Mouse (Mus musculus) gastrocnemius, postnatal 10 days (tissue): Measurements from ENCODE around the gene Necab2. TPM values are rescaled to one million over a fixed set of nuclear protein-coding genes. Genes with fewer than 3 reads are reported as not detected.

Experiments used
- DNase-seq: peaks from one replicate; pipeline ENCODE4 v3.0.0; 2021; ENCODE audit warnings: mixed read lengths
- long read RNA-seq, 2 experiments: library from polyadenylated mRNA; stranded (forward); transcript quantifications; one replicate each; pipeline ENCODE4 v2.0.0; 2021
- total RNA-seq, 2 experiments: library from RNA; stranded (reverse); gene quantifications; 2 replicates each; pipeline ENCODE4 v1.2.3; 2021

Necab2 gene
- total RNA-seq: under 1 TPM; 0.38 to 0.73 TPM
- long read RNA-seq, experiment 1, partial matches to known transcripts: 1 of 1 reads
- long read RNA-seq, experiment 1, other reads (novel, unspliced or antisense): 0 of 1 reads
- long read RNA-seq, experiment 2: 0 reads

GRCm38 (mm10) chr8:119446211-119446989, at the start of gene Necab2:
Gene Necab2, plus strand, starts transcription at chr8:119446719.
- peak; percentile 90 for DNase-seq

- no peak for DNase-seq
Observed at GRCm38 (mm10) chr8:119398558-119398957, 48.0 kb upstream of the Necab2 start.

GRCm38 (mm10) chr8:119399255-119399654, 47.3 kb upstream of the Necab2 start:
- DNase-seq: no peak

- no peak for DNase-seq
Observed at GRCm38 (mm10) chr8:119400122-119400671, 46.3 kb upstream of the Necab2 start.

- no peak for DNase-seq
Observed at GRCm38 (mm10) chr8:119400904-119401303, 45.6 kb upstream of the Necab2 start.

- DNase-seq: no peak
Observed at GRCm38 (mm10) chr8:119403912-119404311, 42.6 kb upstream of the Necab2 start.

GRCm38 (mm10) chr8:119404648-119405047, 41.9 kb upstream of the Necab2 start:
- no peak for DNase-seq

GRCm38 (mm10) chr8:119408311-119408710, 38.2 kb upstream of the Necab2 start:
- DNase-seq: no peak

- DNase-seq: no peak
Observed at GRCm38 (mm10) chr8:119412037-119412734, 34.3 kb upstream of the Necab2 start.

GRCm38 (mm10) chr8:119412735-119413498, 33.6 kb upstream of the Necab2 start:
- peak; percentile 81 for DNase-seq

GRCm38 (mm10) chr8:119413605-119414004, 32.9 kb upstream of the Necab2 start:
- DNase-seq: no peak

- no peak for DNase-seq
Observed at GRCm38 (mm10) chr8:119420318-119420717, 26.2 kb upstream of the Necab2 start.

- DNase-seq: no peak
Observed at GRCm38 (mm10) chr8:119421603-119422122, 24.9 kb upstream of the Necab2 start.

GRCm38 (mm10) chr8:119422123-119422711, 24.3 kb upstream of the Necab2 start:
- no peak for DNase-seq

GRCm38 (mm10) chr8:119423631-119424141, 22.8 kb upstream of the Necab2 start:
- no peak for DNase-seq

GRCm38 (mm10) chr8:119424199-119424733, 22.3 kb upstream of the Necab2 start:
- DNase-seq: no peak

- no peak for DNase-seq
Observed at GRCm38 (mm10) chr8:119424740-119425139, 21.8 kb upstream of the Necab2 start.

GRCm38 (mm10) chr8:119425533-119425932, 21.0 kb upstream of the Necab2 start:
- DNase-seq: no peak

GRCm38 (mm10) chr8:119426069-119426735, 20.3 kb upstream of the Necab2 start:
- DNase-seq: no peak

GRCm38 (mm10) chr8:119427634-119428349, 18.7 kb upstream of the Necab2 start:
- peak; percentile 57 for DNase-seq
